Mouse (Mus musculus) spleen, adult 2 months (tissue): ENCODE measurements around the gene Icmt.

Experiments
- CTCF ChIP-seq: fragments of 200-500 bp; IDR thresholded peaks from 2 replicates; pipeline ENCODE4 v1.5.1; 2011; ENCODE audit warnings: mild to moderate bottlenecking, inconsistent platforms; ENCODE audit not compliant: insufficient read depth, insufficient read length, insufficient replicate concordance; ENCODE audit errors: extremely low read depth
- POLR2A ChIP-seq: fragments of 200-500 bp; IDR thresholded peaks from 2 replicates; pipeline ENCODE4 v1.6.1; 2011; ENCODE audit warnings: low read depth, low read length, inconsistent platforms

GRCm38 (mm10) chr4:152304685-152305084 is 7.7 kb downstream of the Icmt start:
- no peak for TF ChIP-seq POLR2A
- no peak for TF ChIP-seq CTCF
